Mouse (Mus musculus) forebrain, postnatal 0 days (tissue): Measurements from ENCODE around the gene Smndc1. TPM values are rescaled to one million over a fixed set of nuclear protein-coding genes. Genes with fewer than 3 reads are reported as not detected.

Experiments used
- ATAC-seq: fragments of 200-750 bp; cut with Nextera tagmentation; 2 replicates; pipeline ENCODE4 v1.8.0; 2017; ENCODE audit warnings: mild to moderate bottlenecking, moderate library complexity
- DNase-seq: peaks from one replicate; pipeline ENCODE4 v3.0.0-alpha.2; 2015
- H3K27ac ChIP-seq: fragments of 300-500 bp; sonication (generic); 2 replicates; pipeline ENCODE4 v1.5.1; 2014; ENCODE audit warnings: low read depth, mild to moderate bottlenecking, antibody characterized with exemption, low read length, moderate library complexity, mixed read lengths
- H3K27me3 ChIP-seq: fragments of 300-500 bp; sonication (generic); 2 replicates; pipeline ENCODE4 v1.6.1; 2014; ENCODE audit warnings: mild to moderate bottlenecking, low read length, mixed read lengths; ENCODE audit not compliant: insufficient read depth
- H3K36me3 ChIP-seq: fragments of 300-500 bp; sonication (generic); 2 replicates; pipeline ENCODE4 v1.6.1; 2014; ENCODE audit warnings: mild to moderate bottlenecking, moderate library complexity; ENCODE audit not compliant: insufficient read depth
- H3K4me1 ChIP-seq: fragments of 300-500 bp; sonication (generic); 2 replicates; pipeline ENCODE4 v1.6.1; 2014; ENCODE audit warnings: antibody characterized with exemption; ENCODE audit not compliant: insufficient read depth
- H3K4me2 ChIP-seq: fragments of 300-500 bp; sonication (generic); 2 replicates; pipeline ENCODE4 v1.6.1; 2014; ENCODE audit warnings: low read depth, mild to moderate bottlenecking, moderate library complexity
- H3K4me3 ChIP-seq: fragments of 300-500 bp; sonication (generic); 2 replicates; pipeline ENCODE4 v1.5.1; 2014; ENCODE audit warnings: low read depth, low read length, mixed read lengths
- H3K9ac ChIP-seq: fragments of 300-500 bp; sonication (generic); 2 replicates; pipeline ENCODE4 v1.6.1; 2014; ENCODE audit warnings: mild to moderate bottlenecking
- H3K9me3 ChIP-seq: fragments of 300-500 bp; sonication (generic); 2 replicates; pipeline ENCODE4 v1.6.1; 2016; ENCODE audit warnings: low read length
- CTCF ChIP-seq: sonication (generic); IDR thresholded peaks from 2 replicates; pipeline ENCODE4 v1.5.1; 2016; ENCODE audit warnings: antibody characterized with exemption, control low read depth, low read depth
- WGBS: fragments of 180-500 bp; shearing (Covaris S2); extraction: QIAGEN DNeasy Blood & Tissue Kit; methylation state at CpG from one replicate; pipeline ENCODE4 v1.1.7; 2014; 5-methylcytosine and 5-hydroxymethylcytosine counted together
- polyA plus RNA-seq: library from polyadenylated mRNA; unstranded; fragments of >200 nt; fragmentation: Nextera tagmentation; extraction: Ambion mirVana; gene quantifications from 2 replicates; pipeline ENCODE4 v1.2.1, GENCODE M21; 2015
- total RNA-seq: library from RNA; depleted of rRNA; stranded (reverse); fragments of >200 nt; gene quantifications from 2 replicates; pipeline ENCODE4 v1.2.3, GENCODE M21; 2014

Smndc1 gene
- total and polyA plus RNA-seq, 2 experiments from 2014 or later = 15.5 to 39.3 TPM

GRCm38 (mm10) chr19:53413617-53414380, 23.4 kb upstream of the Smndc1 start:
- Histone ChIP-seq H3K4me2 (no peak overlapping the region), H3K36me3 (no peaks in the 10 kb centered on the region), H3K9ac (no peak overlapping the region), H3K4me3 (no peak overlapping the region), H3K9me3 (no peaks in the 10 kb centered on the region), H3K4me1 (no peaks in the 10 kb centered on the region), H3K27ac (no peak overlapping the region), H3K27me3 (no peaks in the 10 kb centered on the region)
- ATAC-seq (no peak), DNase-seq (no peak)
- no peak for TF ChIP-seq CTCF
- WGBS = 89% methylated on average over 15 of the region's 15 CpGs

- Histone ChIP-seq H3K36me3 (no peaks in the 10 kb centered on the region), H3K4me2 (no peak overlapping the region), H3K4me3 (no peak overlapping the region), H3K9ac (no peak overlapping the region), H3K27me3 (no peaks in the 10 kb centered on the region), H3K9me3 (no peaks in the 10 kb centered on the region), H3K4me1 (no peaks in the 10 kb centered on the region), H3K27ac (no peak overlapping the region)
- no peak for ATAC-seq
- WGBS = 14% methylated on average over 6 of the region's 6 CpGs
- DNase-seq = no peak
- no peak for TF ChIP-seq CTCF
Measured at GRCm38 (mm10) chr19:53412149-53412848, 21.9 kb upstream of the Smndc1 start.

GRCm38 (mm10) chr19:53409663-53410307, 19.4 kb upstream of the Smndc1 start:
- Histone ChIP-seq H3K4me1 (no peaks in the 10 kb centered on the region), H3K9me3 (no peaks in the 10 kb centered on the region), H3K4me3 (no peak overlapping the region), H3K36me3 (no peaks in the 10 kb centered on the region), H3K9ac (no peak overlapping the region), H3K27me3 (no peaks in the 10 kb centered on the region), H3K4me2 (no peak overlapping the region), H3K27ac (no peak overlapping the region)
- ATAC-seq (no peak), DNase-seq (no peak)
- no peak for TF ChIP-seq CTCF
- 65% methylated on average over 17 of the region's 17 CpGs for WGBS

GRCm38 (mm10) chr19:53408398-53408797, 18.0 kb upstream of the Smndc1 start:
- H3K4me3 ChIP-seq = no peak overlapping the region
- TF ChIP-seq CTCF = no peak
- H3K9me3 ChIP-seq = no peaks in the 10 kb centered on the region
- no peaks in the 10 kb centered on the region for H3K27me3 ChIP-seq
- H3K4me1 ChIP-seq = no peaks in the 10 kb centered on the region
- no peak overlapping the region for H3K9ac ChIP-seq
- no peak for DNase-seq
- no peak overlapping the region for H3K4me2 ChIP-seq
- no peak overlapping the region for H3K27ac ChIP-seq
- no peaks in the 10 kb centered on the region for H3K36me3 ChIP-seq
- no peak for ATAC-seq
- whole genome bisulfite sequencing = 93% methylated on average over 8 of the region's 8 CpGs

- Histone ChIP-seq H3K9me3 (no peaks in the 10 kb centered on the region), H3K27me3 (no peaks in the 10 kb centered on the region), H3K9ac (no peak overlapping the region), H3K36me3 (no peaks in the 10 kb centered on the region), H3K4me2 (no peak overlapping the region), H3K27ac (no peak overlapping the region), H3K4me1 (no peaks in the 10 kb centered on the region), H3K4me3 (no peak overlapping the region)
- no peak for ATAC-seq
- no peak for TF ChIP-seq CTCF
- no peak for DNase-seq
- 86% methylated on average over 2 of the region's 2 CpGs for WGBS
Measured at GRCm38 (mm10) chr19:53407350-53407749, 17.0 kb upstream of the Smndc1 start.

- no peak for TF ChIP-seq CTCF
- no peaks in the 10 kb centered on the region for H3K36me3 ChIP-seq
- no peaks in the 10 kb centered on the region for H3K27me3 ChIP-seq
- H3K27ac ChIP-seq = no peak overlapping the region
- H3K4me3 ChIP-seq = no peak overlapping the region
- ATAC-seq = no peak
- H3K9me3 ChIP-seq = no peaks in the 10 kb centered on the region
- DNase-seq = no peak
- H3K4me2 ChIP-seq = no peak overlapping the region
- H3K4me1 ChIP-seq = no peaks in the 10 kb centered on the region
- 82% methylated on average over 2 of the region's 2 CpGs for WGBS
- no peak overlapping the region for H3K9ac ChIP-seq
Measured at GRCm38 (mm10) chr19:53405810-53406209, 15.4 kb upstream of the Smndc1 start.
